In genomic region chr2:135838651-135839286, GRCm38 (mm10) we compare ENCODE assay signal across 12 mouse cellular contexts.
DNase-seq lines count a peak whose midpoint lies in the region.
"Had no signal": no experiment of that assay in that cellular context is flagged by ENCODE, and none has a peak within 500 bp of the region (broad histone marks: within the 10 kb centered on the region; RNA-seq: fewer than 3 reads in every experiment).

No protein-coding gene starts in this region.

- peak; percentile 31 to 51 for DNase-seq in frontal cortex, postnatal 36 days (ENCODE audit: low spot score in 2 of 2)
- no peak for DNase-seq in frontal cortex, postnatal 25 days (ENCODE audit: low spot score in 2 of 2)
- peak; percentile 47 for DNase-seq in right cerebral cortex, adult 18-20 months
- no peak for DNase-seq in right cerebral cortex, postnatal 36 days (ENCODE audit: low spot score in 2 of 2)
- peak; percentile 81 to 89 for DNase-seq in cerebellum, postnatal 25 days
- no peak for DNase-seq in liver
- no peak for DNase-seq in thymus, postnatal 25 days
- DNase-seq in urinary bladder, postnatal 4 days (ENCODE audit: low spot score in 2 of 2): no peak
- DNase-seq: adrenal gland, postnatal 36 days; gastrocnemius, postnatal 14 days; liver, embryonic 13.5 days; lung, postnatal 36 days had no signal

Comparison
In these comparisons a context has a peak if more than half of its experiments do, and no peak if none do; other contexts are left out.
1. DNase-seq: peak in frontal cortex, postnatal 36 days (2 of 2), right cerebral cortex, adult 18-20 months (single experiment) and cerebellum, postnatal 25 days (2 of 2); none in frontal cortex, postnatal 25 days (0 of 2), right cerebral cortex, postnatal 36 days (0 of 2), liver (single experiment), thymus, postnatal 25 days (single experiment) and urinary bladder, postnatal 4 days (0 of 2).